16 mouse cellular contexts compared by ENCODE assay signal in genomic region chr14:29334216-29334615, GRCm38 (mm10).
"Had no signal": no experiment of that assay in that cellular context is flagged by ENCODE, and none has a peak within 500 bp of the region (broad histone marks: within the 10 kb centered on the region; RNA-seq: fewer than 3 reads in every experiment).

No protein-coding gene starts in this region.

- H3K9ac ChIP-seq: limb, embryonic 13.5 days; liver, embryonic 15.5 days; neural tube, embryonic 13.5 days; stomach, embryonic 15.5 days had no signal

- H3K4me3 ChIP-seq: limb, embryonic 13.5 days; liver, embryonic 15.5 days; neural tube, embryonic 13.5 days; stomach, embryonic 15.5 days had no signal

- H3K27me3 ChIP-seq: limb, embryonic 13.5 days; liver, embryonic 15.5 days; neural tube, embryonic 13.5 days; stomach, embryonic 15.5 days had no signal

- H3K4me1 ChIP-seq: limb, embryonic 13.5 days; liver, embryonic 15.5 days; neural tube, embryonic 13.5 days; stomach, embryonic 15.5 days had no signal

- ATAC-seq: lung, postnatal 0 days had no signal

- H3K27ac ChIP-seq: kidney, postnatal 0 days; limb, embryonic 13.5 days; liver, embryonic 15.5 days; neural tube, embryonic 13.5 days; stomach, embryonic 15.5 days had no signal

- H3K4me2 ChIP-seq: limb, embryonic 13.5 days; liver, embryonic 15.5 days; neural tube, embryonic 13.5 days; stomach, embryonic 15.5 days had no signal

- DNase-seq: kidney, adult 9 months; left cerebral cortex, postnatal 4 days; lung, adult 2 months; lung, postnatal 36 days; midbrain, embryonic 14.5 days; retina, postnatal 1 day; right cerebral cortex, postnatal 4 days; spleen, adult 18-20 months; thymus, adult 2 months; thymus, postnatal 36 days had no signal

- H3K36me3 ChIP-seq: limb, embryonic 13.5 days; liver, embryonic 15.5 days; neural tube, embryonic 13.5 days; stomach, embryonic 15.5 days had no signal

- H3K9me3 ChIP-seq: limb, embryonic 13.5 days; liver, embryonic 15.5 days; neural tube, embryonic 13.5 days; stomach, embryonic 15.5 days had no signal
